Mouse (Mus musculus) c-Kit-negative CD71-positive TER-119-positive erythroid progenitor cells, embryonic 14.5 days (primary cell): Measurements from ENCODE around the gene Hist2h2aa2.
"Not testable (repeated sequence)": the region's sequence is repeated elsewhere in the genome, so short reads cannot be mapped to it uniquely, and the experiment has no call there.

ENCODE experiments used
- DNase-seq: peaks from one replicate; pipeline ENCODE4 v3.0.0-alpha.2; 2013; ENCODE audit warnings: low read depth, low spot score

Hist2h2aa2 gene

GRCm38 (mm10) chr3:96239949-96240798, at the start of gene Hist2h2aa2:
TSS of gene Hist2h2aa2 (minus strand) at chr3:96240276.
- not testable (repeated sequence) for DNase-seq

GRCm38 (mm10) chr3:96289201-96289600, 49.1 kb upstream of the Hist2h2aa2 start:
- no peak for DNase-seq

- DNase-seq, result not testable (repeated sequence)
Measured at GRCm38 (mm10) chr3:96287334-96287733, 47.3 kb upstream of the Hist2h2aa2 start.

GRCm38 (mm10) chr3:96284457-96284856, 44.4 kb upstream of the Hist2h2aa2 start:
- DNase-seq, result no peak

GRCm38 (mm10) chr3:96280660-96281059, 40.6 kb upstream of the Hist2h2aa2 start:
- no peak for DNase-seq

DNA sequence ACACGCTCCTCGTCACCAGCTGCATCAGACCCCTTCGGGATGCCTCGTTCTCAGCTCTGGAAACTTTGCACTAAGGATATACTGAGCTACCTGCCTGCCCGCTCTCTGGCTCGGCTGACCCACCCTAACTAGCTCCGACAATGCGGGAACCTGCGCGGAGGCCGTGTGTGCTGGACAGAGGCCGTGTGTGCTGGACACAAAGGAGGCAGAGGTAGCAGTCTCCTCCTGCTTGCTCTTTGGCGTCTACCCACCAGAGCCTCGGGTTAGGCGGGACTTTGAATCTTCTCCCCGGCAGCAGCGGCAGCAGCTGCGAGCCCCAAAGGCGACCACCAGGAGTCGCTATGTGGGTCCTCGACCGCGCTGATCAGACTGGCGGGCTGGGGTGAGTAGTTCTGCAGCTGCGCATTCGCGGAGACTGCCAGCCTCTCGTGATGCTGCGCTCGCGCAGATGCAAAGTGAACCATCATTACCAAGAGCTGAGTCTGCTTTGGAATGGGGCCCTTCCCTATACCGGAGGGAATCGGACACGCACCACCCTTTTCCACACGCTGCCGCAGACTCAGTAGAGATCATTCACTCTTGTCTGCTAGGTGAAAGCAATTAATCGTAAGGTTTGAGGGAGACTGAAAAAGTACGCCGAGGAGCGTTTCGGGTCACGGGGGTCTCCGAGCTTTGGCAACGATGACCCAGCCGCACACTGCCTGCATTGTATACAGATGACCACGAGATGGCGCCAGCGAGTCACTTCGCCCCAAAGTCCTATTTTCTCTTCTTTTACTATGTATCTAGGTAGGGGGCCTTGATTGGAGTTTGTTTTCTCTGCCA, 37.9 kb upstream of the Hist2h2aa2 start:
- peak; percentile 63 for DNase-seq

DNA sequence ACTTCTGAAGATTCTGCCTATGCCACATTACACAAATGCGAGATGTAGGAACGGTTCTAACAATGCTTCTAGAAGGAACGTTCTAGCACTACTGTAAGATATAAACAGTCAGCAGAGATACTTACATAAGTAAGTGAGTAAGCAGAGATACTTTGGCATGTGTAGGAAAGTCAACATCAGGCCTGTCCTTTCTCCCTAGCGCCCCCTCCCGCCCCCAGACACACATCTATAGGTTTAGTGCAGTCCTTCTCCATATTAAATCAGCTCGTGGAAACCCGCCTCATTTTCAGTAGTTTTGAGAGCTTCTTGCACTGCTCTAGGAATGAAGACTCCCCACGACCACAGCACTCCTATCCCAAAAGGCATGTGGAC, 37.3 kb upstream of the Hist2h2aa2 start:
- no peak for DNase-seq

- peak; percentile 56 for DNase-seq
Measured at GRCm38 (mm10) chr3:96273591-96274465, 33.8 kb upstream of the Hist2h2aa2 start.

DNA sequence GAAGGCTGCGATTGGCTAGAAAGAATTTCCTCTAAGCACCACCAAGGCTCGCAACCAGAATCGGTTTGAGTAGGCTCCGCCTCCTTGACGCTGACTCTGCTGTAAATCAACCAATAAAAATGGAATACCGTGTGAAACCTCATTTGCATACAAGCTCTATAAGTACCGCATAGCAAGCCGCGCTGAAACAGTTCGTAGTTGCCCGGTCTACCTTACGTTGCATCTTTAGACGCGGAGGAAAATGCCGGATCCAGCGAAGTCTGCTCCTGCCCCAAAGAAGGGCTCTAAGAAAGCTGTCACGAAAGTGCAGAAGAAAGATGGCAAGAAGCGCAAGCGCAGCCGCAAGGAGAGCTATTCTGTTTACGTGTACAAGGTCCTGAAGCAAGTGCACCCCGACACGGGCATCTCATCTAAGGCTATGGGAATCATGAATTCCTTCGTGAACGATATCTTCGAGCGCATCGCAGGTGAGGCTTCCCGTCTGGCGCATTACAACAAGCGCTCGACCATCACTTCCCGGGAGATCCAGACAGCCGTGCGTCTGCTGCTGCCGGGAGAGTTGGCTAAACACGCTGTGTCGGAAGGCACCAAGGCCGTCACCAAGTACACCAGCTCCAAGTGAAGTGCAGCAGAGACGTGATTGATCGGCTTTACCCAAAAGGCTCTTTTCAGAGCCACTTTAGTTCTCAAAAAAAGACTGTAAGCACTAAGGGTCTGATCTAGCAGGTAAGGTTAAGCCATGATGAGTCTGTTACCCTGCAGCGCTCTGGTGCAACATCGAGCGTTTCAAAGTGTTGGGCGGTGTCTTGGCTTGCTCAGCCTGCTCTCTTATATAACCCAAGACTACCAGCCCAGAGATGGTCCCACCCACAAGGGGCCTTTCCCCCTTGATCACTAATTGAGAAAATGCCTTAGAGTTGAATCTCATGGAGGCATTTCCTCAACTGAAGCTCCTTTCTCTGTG, 29.7 kb upstream of the Hist2h2aa2 start, which contains the start of gene Hist2h2bb:
Hist2h2bb (plus strand) TSS at position 242 of the 964 bp plus-strand sequence.
- DNase-seq, result peak; percentile 97

DNA sequence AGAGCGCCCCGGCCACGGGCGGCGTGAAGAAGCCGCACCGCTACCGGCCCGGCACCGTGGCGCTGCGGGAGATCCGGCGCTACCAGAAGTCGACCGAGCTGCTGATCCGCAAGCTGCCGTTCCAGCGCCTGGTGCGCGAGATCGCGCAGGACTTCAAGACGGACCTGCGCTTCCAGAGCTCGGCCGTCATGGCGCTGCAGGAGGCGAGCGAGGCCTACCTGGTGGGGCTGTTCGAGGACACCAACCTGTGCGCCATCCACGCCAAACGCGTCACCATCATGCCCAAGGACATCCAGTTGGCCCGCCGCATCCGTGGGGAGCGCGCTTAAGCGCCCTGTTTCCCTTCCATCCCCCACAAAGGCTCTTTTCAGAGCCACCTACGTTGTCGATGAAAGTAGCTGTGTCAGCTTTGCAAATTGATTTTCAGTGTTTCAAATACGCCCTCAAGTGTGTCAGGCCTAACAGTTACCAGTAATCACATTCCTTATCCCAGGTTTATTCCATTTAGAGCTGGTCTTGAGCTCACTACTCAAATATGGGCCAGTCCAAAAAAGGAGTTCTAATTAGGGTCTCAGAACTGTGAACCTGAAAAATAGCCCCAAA, 28.8 kb upstream of the Hist2h2aa2 start:
- not testable (repeated sequence) for DNase-seq

GRCm38 (mm10) chr3:96268051-96268775, 28.1 kb upstream of the Hist2h2aa2 start, which contains the start of gene Hist2h3b:
TSS of gene Hist2h3b (plus strand) at chr3:96268654.
- DNase-seq, result peak; percentile 76

- no peak for DNase-seq
Measured at GRCm38 (mm10) chr3:96267541-96267940, 27.5 kb upstream of the Hist2h2aa2 start.

DNA sequence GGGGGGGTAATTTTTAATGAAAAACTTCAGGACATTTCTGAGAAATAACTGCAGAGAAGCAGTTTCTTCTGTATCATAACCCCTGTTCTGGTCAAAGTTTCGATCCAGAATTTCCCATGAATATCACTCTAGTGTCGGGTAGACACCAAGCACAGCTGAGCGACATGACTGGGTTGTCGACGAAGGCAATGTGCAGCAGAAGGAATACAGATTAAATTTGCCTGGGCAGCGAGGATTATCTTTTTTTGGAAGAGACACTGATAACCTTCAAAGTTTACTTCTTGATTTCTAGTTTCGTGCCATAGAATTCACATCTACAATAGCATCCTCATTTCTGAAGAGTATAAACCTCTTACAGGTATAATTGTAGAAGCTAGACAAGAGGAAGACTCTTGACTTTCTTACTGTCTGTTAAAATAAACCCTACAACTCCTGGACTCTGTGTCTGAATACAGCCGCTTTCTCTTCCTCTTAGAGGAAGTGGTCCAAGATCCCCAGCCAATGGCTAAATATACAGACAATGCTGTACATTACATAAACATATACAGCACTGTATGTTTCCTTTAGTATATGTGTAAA, 26.1 kb upstream of the Hist2h2aa2 start:
- no peak for DNase-seq

- no peak for DNase-seq
Measured at GRCm38 (mm10) chr3:96264404-96264949, 24.4 kb upstream of the Hist2h2aa2 start.

- no peak for DNase-seq
Measured at GRCm38 (mm10) chr3:96263558-96264403, 23.7 kb upstream of the Hist2h2aa2 start.

- peak; percentile 96 for DNase-seq
Measured at GRCm38 (mm10) chr3:96262979-96263550, 23.0 kb upstream of the Hist2h2aa2 start, which contains the start of gene Hist2h4. TSS of gene Hist2h4 (minus strand) at chr3:96263311.
